Mouse (Mus musculus): ENCODE results near the gene Cst13.

Gene Cst13

GRCm38 (mm10) chr2:148875335-148875811 lies 55.5 kb downstream of the Cst13 start, which contains the start of gene Cst3:
Cst3 (minus strand) TSS chr2:148875692.
- DNase-seq, result peak; percentile 87 to 90

DNA sequence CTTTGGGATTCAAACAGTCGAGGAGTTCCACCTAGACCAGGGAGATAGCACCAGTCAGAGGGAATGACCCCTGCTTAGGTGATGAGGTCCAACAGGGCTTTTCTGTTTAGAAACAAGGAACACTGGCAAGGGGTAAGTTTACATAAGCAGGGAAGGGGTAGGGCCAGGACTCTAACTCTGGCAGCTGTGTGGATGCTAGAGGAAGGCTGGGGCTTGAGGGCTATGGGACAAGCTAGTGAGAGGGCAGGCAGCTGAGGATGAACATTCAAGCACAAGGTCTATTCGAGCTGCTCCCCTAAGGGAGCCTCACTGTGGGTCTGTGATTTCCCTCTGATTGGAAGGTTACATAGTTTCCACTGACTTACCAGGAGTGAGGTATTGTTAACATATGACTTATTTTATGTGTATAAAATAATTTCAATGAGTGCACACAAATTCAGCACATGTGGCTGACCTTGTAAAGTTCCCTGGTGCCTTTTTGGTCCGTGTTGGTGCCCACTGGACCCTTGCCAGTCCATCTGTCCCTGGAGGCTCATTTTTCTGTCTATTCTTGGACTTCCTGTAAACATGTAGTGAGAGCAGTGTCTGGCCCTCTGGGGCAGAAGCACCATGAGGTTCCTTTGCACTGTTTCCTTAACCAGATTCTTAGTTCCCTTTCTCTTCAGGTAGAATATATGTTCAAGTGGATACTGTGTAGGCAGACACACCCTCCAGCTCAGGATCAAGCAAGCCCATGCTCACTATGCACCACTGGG lies 57.3 kb downstream of the Cst13 start:
- DNase-seq, result peak; percentile 39 to 43

DNA sequence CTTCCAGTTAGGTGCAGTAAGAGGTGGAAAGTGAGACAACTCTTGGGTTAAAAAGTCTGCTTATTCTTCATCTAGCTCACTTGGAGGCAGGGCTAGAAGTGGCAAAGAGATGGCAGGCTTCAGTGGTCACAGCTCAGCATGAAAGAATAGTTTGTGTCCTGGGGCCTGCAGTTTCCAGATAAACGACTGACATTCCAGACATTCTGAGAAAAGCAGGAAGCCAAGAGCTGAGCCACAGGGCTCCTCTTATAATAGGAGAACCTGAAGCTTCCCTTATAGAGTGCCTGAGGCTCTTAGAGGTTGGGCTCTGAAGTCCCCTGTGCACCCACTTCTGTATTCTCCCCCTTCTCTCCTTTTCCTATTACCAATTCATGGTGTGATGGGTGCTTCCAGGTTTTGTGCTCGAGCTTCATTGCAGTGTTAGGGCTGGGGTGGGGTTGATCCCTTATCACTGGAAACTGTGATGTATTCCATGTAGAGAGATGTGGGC lies 58.8 kb downstream of the Cst13 start:
- no peak for DNase-seq

DNA sequence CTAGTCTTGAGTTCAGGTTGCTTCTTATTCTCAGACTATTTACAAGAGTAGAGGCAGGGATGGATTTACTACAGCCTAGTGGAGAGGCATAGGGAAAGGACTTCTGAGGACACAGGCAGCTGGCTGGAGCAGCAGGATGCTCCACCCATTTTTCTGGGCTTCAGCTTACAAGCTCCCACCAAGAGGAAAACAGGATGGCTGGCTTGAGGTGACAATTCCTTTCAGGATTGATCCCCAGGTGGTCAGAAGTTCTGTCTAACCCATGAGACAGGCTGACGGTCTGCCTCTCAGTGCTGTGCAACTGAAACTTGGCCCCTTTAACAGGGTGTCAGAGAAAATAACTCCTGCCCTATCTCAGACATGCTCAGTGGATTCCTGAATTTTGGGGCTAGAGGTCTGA lies 59.3 kb downstream of the Cst13 start:
- DNase-seq, result no peak

Data from spleen, adult 18-20 months (tissue).